Mouse (Mus musculus): ENCODE data around the gene Tns1.

GRCm38 (mm10) chr1:74068366-74069084 lies 55.7 kb downstream of the Tns1 start:
- TF ChIP-seq CTCF (IDR thresholded peaks at IDR 0.05 in 2 of 3, conservative IDR thresholded peaks at IDR 0.05 in 1 of 3; ENCODE audit: control insufficient read depth in 1 of 3, insufficient read depth in 1 of 3, low read depth in 2 of 3, low read length in 3 of 3, poor library complexity in 1 of 3, severe bottlenecking in 1 of 3) = no peak
- no peak for TF ChIP-seq POLR2A (IDR thresholded peaks at IDR 0.05; ENCODE audit: control insufficient read depth in 1 of 2, insufficient read depth in 1 of 2, low read depth in 1 of 2, low read length in 2 of 2, poor library complexity in 1 of 2)
- no peak for TF ChIP-seq BHLHE40 (IDR thresholded peaks at IDR 0.05; ENCODE audit: borderline replicate concordance, low read depth, low read length)
- TF ChIP-seq MYB (IDR thresholded peaks at IDR 0.05; ENCODE audit: low read depth, low read length) = no peak
